Mouse (Mus musculus) midbrain, embryonic 10.5 days (tissue): Measurements from ENCODE around the gene Adipoq. TPM values are rescaled to one million over a fixed set of nuclear protein-coding genes. Genes with fewer than 3 reads are reported as not detected.
"Not testable (repeated sequence)": the region's sequence is repeated elsewhere in the genome, so short reads cannot be mapped to it uniquely, and the experiment has no call there.

ENCODE experiments used
- DNase-seq: peaks from one replicate; pipeline ENCODE4 v3.0.0-alpha.2; 2017; ENCODE audit warnings: low spot score
- H3K27ac ChIP-seq: fragments of 300-500 bp; sonication (generic); replicated peaks from 2 replicates; pipeline ENCODE4 v1.5.1; 2016; ENCODE audit warnings: mild to moderate bottlenecking
- H3K27me3 ChIP-seq: fragments of 300-500 bp; sonication (generic); 2 replicates; pipeline ENCODE4 v1.6.1; 2016; ENCODE audit warnings: low read depth, mild to moderate bottlenecking; ENCODE audit not compliant: poor library complexity, severe bottlenecking
- H3K36me3 ChIP-seq: fragments of 300-500 bp; sonication (generic); 2 replicates; pipeline ENCODE4 v1.6.1; 2016; ENCODE audit warnings: mild to moderate bottlenecking, moderate library complexity
- H3K4me1 ChIP-seq: fragments of 300-500 bp; sonication (generic); 2 replicates; pipeline ENCODE4 v1.6.1; 2016
- H3K4me3 ChIP-seq: fragments of 300-500 bp; sonication (generic); 2 replicates; pipeline ENCODE4 v1.5.1; 2016; ENCODE audit warnings: mild to moderate bottlenecking, moderate library complexity
- H3K9me3 ChIP-seq: fragments of 300-500 bp; sonication (generic); replicated peaks from 2 replicates; pipeline ENCODE4 v1.6.1; 2016; ENCODE audit warnings: mild to moderate bottlenecking
- WGBS: fragments of 180-500 bp; shearing (Covaris S2); methylation state at CpG from one replicate; pipeline ENCODE4 v1.1.7; 2016; 5-methylcytosine and 5-hydroxymethylcytosine counted together
- polyA plus RNA-seq: library from polyadenylated mRNA; unstranded; fragments of >200 nt; fragmentation: Nextera tagmentation; extraction: Ambion mirVana; gene quantifications from 2 replicates; pipeline ENCODE4 v1.2.1, GENCODE M21; 2016

Gene Adipoq
- polyA plus RNA-seq, 1 experiment from 2014 or later = not detected

GRCm38 (mm10) chr16:23178796-23179195 lies 32.5 kb downstream of the Adipoq start:
- H3K9me3 ChIP-seq = no peaks in the 10 kb centered on the region
- H3K4me3 ChIP-seq = no peak overlapping the region
- no peaks in the 10 kb centered on the region for H3K27me3 ChIP-seq
- no peak overlapping the region for H3K27ac ChIP-seq
- no peak for DNase-seq
- no peaks in the 10 kb centered on the region for H3K36me3 ChIP-seq
- no peaks in the 10 kb centered on the region for H3K4me1 ChIP-seq
- WGBS = 96% methylated on average over 5 of the region's 5 CpGs

GRCm38 (mm10) chr16:23179436-23179835 lies 33.1 kb downstream of the Adipoq start:
- H3K27me3 ChIP-seq, H3K27ac ChIP-seq, H3K36me3 ChIP-seq, H3K4me1 ChIP-seq, H3K9me3 ChIP-seq, DNase-seq, H3K4me3 ChIP-seq: not testable (repeated sequence)
- 94% methylated on average over 18 of the region's 18 CpGs for WGBS

- H3K4me1 ChIP-seq = no peaks in the 10 kb centered on the region
- DNase-seq = no peak
- no peaks in the 10 kb centered on the region for H3K36me3 ChIP-seq
- H3K27me3 ChIP-seq = no peaks in the 10 kb centered on the region
- 82% methylated on average over 4 of the region's 4 CpGs for WGBS
- H3K9me3 ChIP-seq = no peaks in the 10 kb centered on the region
- H3K4me3 ChIP-seq = no peak overlapping the region
- no peak overlapping the region for H3K27ac ChIP-seq
Measured at GRCm38 (mm10) chr16:23181054-23181453, 34.7 kb downstream of the Adipoq start.

GRCm38 (mm10) chr16:23181487-23181886 lies 35.2 kb downstream of the Adipoq start:
- WGBS = 80% methylated on average over 3 of the region's 3 CpGs
- no peaks in the 10 kb centered on the region for H3K27me3 ChIP-seq
- no peaks in the 10 kb centered on the region for H3K36me3 ChIP-seq
- H3K9me3 ChIP-seq = no peaks in the 10 kb centered on the region
- no peak overlapping the region for H3K4me3 ChIP-seq
- DNase-seq = no peak
- no peaks in the 10 kb centered on the region for H3K4me1 ChIP-seq
- H3K27ac ChIP-seq = no peak overlapping the region

GRCm38 (mm10) chr16:23181942-23182597 lies 35.7 kb downstream of the Adipoq start:
- no peak for DNase-seq
- no peaks in the 10 kb centered on the region for H3K27me3 ChIP-seq
- no peaks in the 10 kb centered on the region for H3K9me3 ChIP-seq
- H3K4me1 ChIP-seq = no peaks in the 10 kb centered on the region
- 85% methylated on average over 1 of the region's 1 CpGs for WGBS
- H3K4me3 ChIP-seq = no peak overlapping the region
- H3K36me3 ChIP-seq = no peaks in the 10 kb centered on the region
- no peak overlapping the region for H3K27ac ChIP-seq

- Histone ChIP-seq H3K9me3 (0 out of 2 replicates have a peak, but pooled peaks cover 2% of the 10 kb centered on the region), H3K36me3 (no peaks in the 10 kb centered on the region), H3K4me3 (no peak overlapping the region), H3K27me3 (no peaks in the 10 kb centered on the region), H3K4me1 (no peaks in the 10 kb centered on the region), H3K27ac (no peak overlapping the region)
- WGBS = 92% methylated on average over 2 of the region's 2 CpGs
- no peak for DNase-seq
Measured at GRCm38 (mm10) chr16:23185824-23186223, 39.5 kb downstream of the Adipoq start.

- Histone ChIP-seq H3K9me3 (0 out of 2 replicates have a peak, but pooled peaks cover 2% of the 10 kb centered on the region), H3K27me3 (no peaks in the 10 kb centered on the region), H3K27ac (no peak overlapping the region), H3K4me3 (no peak overlapping the region), H3K36me3 (no peaks in the 10 kb centered on the region), H3K4me1 (no peaks in the 10 kb centered on the region)
- WGBS = 80% methylated on average over 4 of the region's 4 CpGs
- no peak for DNase-seq
Measured at GRCm38 (mm10) chr16:23186418-23186817, 40.1 kb downstream of the Adipoq start.

GRCm38 (mm10) chr16:23187983-23188382 lies 41.6 kb downstream of the Adipoq start:
- H3K27me3 ChIP-seq = no peaks in the 10 kb centered on the region
- no peak for DNase-seq
- H3K4me3 ChIP-seq = no peak overlapping the region
- WGBS = 90% methylated on average over 7 of the region's 7 CpGs
- no peaks in the 10 kb centered on the region for H3K4me1 ChIP-seq
- no peaks in the 10 kb centered on the region for H3K36me3 ChIP-seq
- 0 out of 2 replicates have a peak, but pooled peaks cover 2% of the 10 kb centered on the region for H3K9me3 ChIP-seq
- no peak overlapping the region for H3K27ac ChIP-seq

- no peak for DNase-seq
- H3K4me1 ChIP-seq = no peaks in the 10 kb centered on the region
- no peak overlapping the region for H3K4me3 ChIP-seq
- H3K27ac ChIP-seq = no peak overlapping the region
- H3K27me3 ChIP-seq = no peaks in the 10 kb centered on the region
- H3K36me3 ChIP-seq = no peaks in the 10 kb centered on the region
- WGBS = 86% methylated on average over 1 of the region's 1 CpGs
- 0 out of 2 replicates have a peak, but pooled peaks cover 2% of the 10 kb centered on the region for H3K9me3 ChIP-seq
Measured at GRCm38 (mm10) chr16:23189612-23190011, 43.3 kb downstream of the Adipoq start.

- H3K27ac ChIP-seq = no peak overlapping the region
- H3K4me1 ChIP-seq = no peaks in the 10 kb centered on the region
- no peaks in the 10 kb centered on the region for H3K36me3 ChIP-seq
- H3K27me3 ChIP-seq = no peaks in the 10 kb centered on the region
- H3K9me3 ChIP-seq = 0 out of 2 replicates have a peak, but pooled peaks cover 2% of the 10 kb centered on the region
- no peak overlapping the region for H3K4me3 ChIP-seq
- DNase-seq = no peak
- 89% methylated on average over 9 of the region's 9 CpGs for WGBS
Measured at GRCm38 (mm10) chr16:23191560-23192242, 45.4 kb downstream of the Adipoq start.

- 87% methylated on average over 7 of the region's 7 CpGs for WGBS
- Histone ChIP-seq H3K27me3 (no peaks in the 10 kb centered on the region), H3K36me3 (no peaks in the 10 kb centered on the region), H3K9me3 (no peaks in the 10 kb centered on the region), H3K27ac (no peak overlapping the region), H3K4me3 (no peak overlapping the region), H3K4me1 (no peaks in the 10 kb centered on the region)
- DNase-seq = no peak
Measured at GRCm38 (mm10) chr16:23195618-23196017, 49.3 kb downstream of the Adipoq start.

GRCm38 (mm10) chr16:23196296-23196695 lies 50.0 kb downstream of the Adipoq start:
- Histone ChIP-seq H3K9me3 (no peaks in the 10 kb centered on the region), H3K27ac (no peak overlapping the region), H3K4me1 (no peaks in the 10 kb centered on the region), H3K4me3 (no peak overlapping the region), H3K36me3 (no peaks in the 10 kb centered on the region), H3K27me3 (no peaks in the 10 kb centered on the region)
- DNase-seq = no peak

- Histone ChIP-seq H3K4me1 (no peaks in the 10 kb centered on the region), H3K9me3 (no peaks in the 10 kb centered on the region), H3K36me3 (no peaks in the 10 kb centered on the region), H3K27me3 (no peaks in the 10 kb centered on the region), H3K27ac (no peak overlapping the region), H3K4me3 (no peak overlapping the region)
- DNase-seq = no peak
- WGBS = 94% methylated on average over 6 of the region's 6 CpGs
Measured at GRCm38 (mm10) chr16:23196791-23197190, 50.5 kb downstream of the Adipoq start.
